Mouse (Mus musculus) 3T3-L1 (cell line): ENCODE data around the gene Add3.
"Not testable (repeated sequence)": the region's sequence is repeated elsewhere in the genome, so short reads cannot be mapped to it uniquely, and the experiment has no call there.

Experiments used
- DNase-seq: peaks from one replicate; pipeline ENCODE4 v3.0.0-alpha.2; 2015; ENCODE audit warnings: low read depth, low spot score

Add3 gene

GRCm38 (mm10) chr19:53191867-53192487 is 51.7 kb downstream of the Add3 start:
- DNase-seq = no peak

GRCm38 (mm10) chr19:53193190-53193589 is 52.9 kb downstream of the Add3 start:
- no peak for DNase-seq

- peak; percentile 44 for DNase-seq
These were observed 53.8 kb downstream of the Add3 start for GRCm38 (mm10) chr19:53193964-53194582.

GRCm38 (mm10) chr19:53194751-53195520 is 54.7 kb downstream of the Add3 start:
- no peak for DNase-seq

GRCm38 (mm10) chr19:53196961-53197360 is 56.7 kb downstream of the Add3 start:
- no peak for DNase-seq

- DNase-seq = no peak
These were observed 57.5 kb downstream of the Add3 start for GRCm38 (mm10) chr19:53197766-53198165.

GRCm38 (mm10) chr19:53198706-53199572 is 58.7 kb downstream of the Add3 start:
- no peak for DNase-seq

- no peak for DNase-seq
These were observed 59.5 kb downstream of the Add3 start for GRCm38 (mm10) chr19:53199711-53200110.

- DNase-seq = no peak
These were observed 61.9 kb downstream of the Add3 start for GRCm38 (mm10) chr19:53202116-53202515.

GRCm38 (mm10) chr19:53206986-53207385 is 66.7 kb downstream of the Add3 start:
- DNase-seq = no peak

- no peak for DNase-seq
These were observed 68.6 kb downstream of the Add3 start for GRCm38 (mm10) chr19:53208830-53209229.

- DNase-seq = no peak
These were observed 70.0 kb downstream of the Add3 start for GRCm38 (mm10) chr19:53210251-53210650.

- no peak for DNase-seq
These were observed 75.1 kb downstream of the Add3 start for GRCm38 (mm10) chr19:53215352-53215751.

GRCm38 (mm10) chr19:53216761-53217538 is 76.7 kb downstream of the Add3 start:
- no peak for DNase-seq

- no peak for DNase-seq
These were observed 77.6 kb downstream of the Add3 start for GRCm38 (mm10) chr19:53217837-53218236.

GRCm38 (mm10) chr19:53219305-53219704 is 79.1 kb downstream of the Add3 start:
- DNase-seq = peak; percentile 13

GRCm38 (mm10) chr19:53221186-53221585 is 80.9 kb downstream of the Add3 start:
- DNase-seq = no peak

GRCm38 (mm10) chr19:53225249-53226070 is 85.2 kb downstream of the Add3 start:
- DNase-seq = not testable (repeated sequence)

- DNase-seq = no peak
These were observed 86.4 kb downstream of the Add3 start for GRCm38 (mm10) chr19:53226651-53227050.
